Mouse (Mus musculus): ENCODE measurements around the gene Ffar1.
A peak's percentile ranks its signal among the peaks of the same experiment; 100 is the strongest.

GRCm38 (mm10) chr7:30859290-30859634, 2.1 kb downstream of the Ffar1 start:
- TF ChIP-seq CTCF (IDR thresholded peaks at IDR 0.05; ENCODE audit: extremely low read depth, insufficient read depth, insufficient read length, insufficient replicate concordance) (peak; percentile 91; the same call in 1 of the 2 replicates), POLR2A (IDR thresholded peaks at IDR 0.05; ENCODE audit: low read depth, low read length) (no peak)

Data from spleen, adult 2 months (tissue).